Mouse (Mus musculus) splenic B cell, adult 2 months (primary cell): ENCODE measurements at regions not wholly inside any gene's neighbourhood (a gene's known extent, or its start where the extent isn't known, plus 50 kb on each side); places are given as distances from the start of the nearest gene placed in this dataset.

Source experiments
- DNase-seq: peaks from one replicate; pipeline ENCODE4 v3.0.0-alpha.2; 2011; ENCODE audit warnings: low read depth, low spot score
- H3K27me3 ChIP-seq: 2 replicates; pipeline ENCODE4 v1.6.1; 2012; ENCODE audit warnings: mild to moderate bottlenecking, low read length, moderate library complexity, mixed read lengths; ENCODE audit not compliant: control insufficient read depth, poor library complexity, insufficient read depth, severe bottlenecking
- H3K36me3 ChIP-seq: 2 replicates; pipeline ENCODE4 v1.6.1; 2012; ENCODE audit warnings: mild to moderate bottlenecking, low read length, moderate library complexity, mixed read lengths; ENCODE audit not compliant: control insufficient read depth, poor library complexity, insufficient read depth, severe bottlenecking

DNA sequence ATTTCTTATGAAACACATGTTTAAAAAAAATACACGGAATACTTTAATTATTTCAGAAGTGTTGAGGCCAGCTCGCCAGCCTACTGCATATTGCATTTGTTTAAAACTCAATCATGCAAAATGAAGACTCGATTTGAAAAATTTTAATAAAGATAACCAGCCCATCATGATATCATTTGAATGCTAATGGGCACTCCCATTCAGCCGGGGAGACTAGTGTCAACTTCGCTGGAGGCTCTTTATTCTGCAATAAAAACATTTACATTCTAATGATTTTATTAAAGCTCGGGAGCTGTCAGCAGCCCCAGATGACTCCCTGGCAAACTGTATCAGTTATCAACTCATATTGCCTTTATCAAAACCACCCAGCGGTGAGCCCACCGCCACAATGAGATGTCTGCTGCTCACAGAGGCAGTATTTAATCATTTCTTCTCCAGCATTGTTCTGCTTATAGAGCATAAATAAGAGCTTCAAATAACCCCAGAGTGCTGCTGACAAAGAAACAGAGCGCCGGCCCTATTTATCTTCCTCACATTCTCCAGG lies 287.4 kb downstream of the Irx1 start:
- no peak for DNase-seq
- Histone ChIP-seq H3K27me3 (no peaks in the 10 kb centered on the region), H3K36me3 (no peaks in the 10 kb centered on the region)

DNA sequence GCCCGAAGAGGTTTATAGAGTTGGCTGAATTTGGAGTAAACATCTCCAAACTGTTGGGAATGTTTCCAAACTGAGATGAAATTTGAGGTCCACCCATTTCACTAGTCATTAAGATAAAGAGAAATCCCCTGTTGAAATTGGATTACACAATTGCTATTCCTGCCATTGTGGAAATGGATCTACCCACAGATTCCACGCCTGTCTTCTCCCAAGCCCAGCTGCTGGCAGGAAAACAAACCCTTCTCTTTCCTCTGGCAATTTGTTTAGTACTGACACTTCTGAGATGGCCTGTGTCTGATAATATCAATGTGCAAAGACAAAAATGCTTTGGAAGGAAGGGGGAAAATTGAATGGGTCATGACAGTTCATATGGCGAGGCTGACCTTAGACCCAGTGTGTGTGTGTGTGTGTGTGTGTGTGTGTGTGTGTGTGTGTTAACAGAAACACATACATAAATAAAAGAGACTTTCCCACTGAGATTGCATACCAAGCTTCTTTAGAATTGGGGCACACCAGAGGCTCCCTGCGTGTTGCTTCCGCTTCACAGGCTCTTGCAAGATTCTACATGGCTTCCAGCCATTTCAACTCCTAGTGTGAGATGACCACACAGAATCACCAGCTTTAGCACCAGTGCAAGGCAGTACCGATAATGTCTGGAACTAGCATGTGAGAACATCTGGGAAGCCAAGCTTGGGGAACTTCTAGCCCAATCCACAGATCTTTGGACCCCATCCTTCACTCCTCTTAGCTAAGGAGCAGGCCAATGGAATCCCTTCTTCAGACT lies 293.4 kb downstream of the Irx1 start:
- H3K27me3 ChIP-seq, result no peaks in the 10 kb centered on the region
- DNase-seq, result no peak
- H3K36me3 ChIP-seq, result no peaks in the 10 kb centered on the region

DNA sequence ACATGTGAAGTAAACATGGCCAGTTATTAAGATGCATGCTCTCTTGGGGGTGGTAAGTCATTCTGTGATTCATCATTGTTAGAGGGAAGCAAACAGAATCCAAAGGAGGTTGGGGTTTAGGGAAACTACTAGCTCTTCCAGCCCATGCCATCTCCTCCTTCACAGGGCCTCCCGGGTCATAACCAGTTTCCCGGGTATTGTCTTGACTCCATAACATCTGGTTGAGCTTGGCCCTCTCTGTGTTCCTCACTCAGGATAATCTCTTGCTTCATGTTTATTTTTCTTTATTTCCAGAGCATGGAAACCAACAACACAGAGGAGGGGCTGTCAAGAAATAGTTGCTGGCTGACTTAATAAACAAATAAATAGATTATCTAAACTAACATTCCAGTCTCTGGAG lies 295.3 kb downstream of the Irx1 start:
- DNase-seq, result no peak
- Histone ChIP-seq H3K36me3 (no peaks in the 10 kb centered on the region), H3K27me3 (no peaks in the 10 kb centered on the region)

DNA sequence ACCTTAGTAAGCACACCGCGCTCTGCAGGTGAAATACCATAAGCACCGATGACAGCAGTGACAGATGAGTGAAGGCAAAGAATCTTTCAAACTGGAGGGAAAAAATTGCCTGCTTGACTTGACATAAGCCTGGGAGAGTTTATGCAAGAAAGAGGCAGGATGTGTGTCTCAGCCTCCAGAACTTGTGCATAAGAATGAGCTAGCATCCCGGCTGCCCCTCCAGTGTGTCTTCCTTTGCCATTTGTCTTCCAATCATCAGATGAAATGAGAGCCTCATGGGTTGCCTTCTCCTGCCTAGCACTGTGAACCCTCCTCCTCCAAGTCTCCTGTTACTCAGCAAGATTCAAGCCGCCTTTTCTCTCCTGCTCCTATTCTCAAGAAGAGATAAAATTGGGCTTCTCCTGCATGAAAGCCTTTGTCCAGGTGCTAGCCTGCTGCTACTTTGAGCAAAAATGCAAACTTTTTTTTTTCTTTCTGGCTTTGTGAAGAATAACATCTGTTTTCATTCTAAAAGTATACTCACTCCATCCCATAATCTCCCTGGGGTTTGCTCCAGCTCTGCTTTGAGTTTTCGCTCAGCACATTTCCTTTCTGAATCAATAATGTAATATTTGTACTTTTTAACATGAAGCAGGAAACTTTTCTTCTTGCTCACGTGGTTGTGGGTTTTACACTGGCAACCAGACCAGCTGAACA lies 298.2 kb downstream of the Irx1 start:
- no peak for DNase-seq
- H3K27me3 ChIP-seq, result no peaks in the 10 kb centered on the region
- no peaks in the 10 kb centered on the region for H3K36me3 ChIP-seq

DNA sequence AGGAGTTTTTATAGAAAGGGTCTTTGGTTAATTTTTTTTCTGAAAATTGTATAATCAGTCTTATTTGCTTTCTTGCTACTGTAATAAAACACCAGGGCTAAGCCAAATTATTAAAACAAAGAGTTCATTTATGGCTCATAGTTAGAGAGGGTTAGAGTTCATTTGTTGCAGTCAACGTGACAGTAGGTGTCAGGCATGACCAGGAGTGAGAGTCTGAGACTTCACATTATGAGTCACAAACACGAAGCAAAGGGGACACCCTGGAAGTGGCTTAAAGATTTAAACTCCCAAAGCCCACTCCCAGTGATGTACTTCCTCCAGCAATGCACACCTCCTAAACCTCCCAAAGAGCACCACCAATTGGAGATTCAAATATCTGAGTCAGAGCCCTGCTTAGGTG lies 305.6 kb downstream of the Irx1 start:
- Histone ChIP-seq H3K36me3 (no peaks in the 10 kb centered on the region), H3K27me3 (no peaks in the 10 kb centered on the region)
- no peak for DNase-seq

DNA sequence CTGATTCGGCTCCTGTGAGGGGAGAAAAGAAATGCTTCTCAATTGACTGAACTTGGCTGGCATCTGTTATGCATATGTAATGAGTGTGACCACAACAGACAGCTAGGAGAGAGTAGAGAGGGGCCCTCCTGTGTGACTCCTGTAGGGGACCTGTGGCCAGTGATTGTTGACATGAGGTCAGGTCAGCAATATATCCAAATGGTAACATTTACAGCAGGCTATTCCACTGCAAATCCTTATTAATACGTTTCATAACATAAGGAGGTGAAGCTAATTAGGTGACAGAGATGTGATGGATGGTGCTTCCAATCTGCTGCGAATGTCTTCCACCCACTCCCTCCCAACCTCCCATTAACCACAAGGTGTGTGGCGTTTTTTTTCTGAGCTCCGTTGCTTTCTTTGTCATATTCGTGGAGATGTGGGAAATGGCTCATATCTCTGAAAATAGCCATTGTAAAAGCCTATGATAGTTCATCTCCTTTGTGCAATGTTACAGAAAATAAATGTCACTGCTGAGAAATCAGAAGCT lies 309.5 kb downstream of the Irx1 start:
- DNase-seq, result no peak
- Histone ChIP-seq H3K36me3 (no peaks in the 10 kb centered on the region), H3K27me3 (no peaks in the 10 kb centered on the region)

DNA sequence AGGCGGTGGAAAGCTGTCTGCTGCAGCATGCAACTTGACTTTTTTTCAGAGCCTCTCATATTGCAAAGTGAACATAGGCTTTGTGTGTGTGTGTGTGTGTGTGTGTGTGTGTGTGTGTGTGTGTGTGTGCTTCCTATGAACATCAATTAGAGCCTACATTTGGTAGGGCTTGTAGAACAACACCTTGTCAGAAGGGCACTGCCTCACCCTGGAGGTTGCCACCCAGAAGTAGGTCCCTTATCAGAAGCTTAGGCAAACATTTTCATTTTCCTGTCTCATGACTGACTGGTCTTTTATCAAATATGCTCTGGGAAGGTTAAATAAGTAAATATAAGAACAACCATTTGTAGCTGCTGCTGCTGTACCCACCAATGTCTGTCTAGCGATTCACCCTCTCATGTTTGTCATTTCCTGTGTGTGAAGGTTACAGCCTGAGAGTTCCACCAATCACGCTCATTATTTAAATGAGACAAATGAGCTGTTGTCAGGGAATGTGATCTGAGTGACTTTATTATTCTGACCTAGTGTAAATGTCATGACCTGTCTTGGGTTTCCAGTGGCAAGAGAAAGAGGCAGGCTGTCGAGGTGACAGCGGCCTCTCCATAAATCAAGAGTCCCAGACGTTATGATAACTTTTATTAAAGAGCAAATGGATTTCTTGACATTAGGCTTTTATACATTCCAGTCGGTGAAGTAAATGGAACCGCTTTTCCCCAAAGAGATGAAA lies 310.1 kb downstream of the Irx1 start:
- DNase-seq, result no peak
- no peaks in the 10 kb centered on the region for H3K36me3 ChIP-seq
- no peaks in the 10 kb centered on the region for H3K27me3 ChIP-seq

DNA sequence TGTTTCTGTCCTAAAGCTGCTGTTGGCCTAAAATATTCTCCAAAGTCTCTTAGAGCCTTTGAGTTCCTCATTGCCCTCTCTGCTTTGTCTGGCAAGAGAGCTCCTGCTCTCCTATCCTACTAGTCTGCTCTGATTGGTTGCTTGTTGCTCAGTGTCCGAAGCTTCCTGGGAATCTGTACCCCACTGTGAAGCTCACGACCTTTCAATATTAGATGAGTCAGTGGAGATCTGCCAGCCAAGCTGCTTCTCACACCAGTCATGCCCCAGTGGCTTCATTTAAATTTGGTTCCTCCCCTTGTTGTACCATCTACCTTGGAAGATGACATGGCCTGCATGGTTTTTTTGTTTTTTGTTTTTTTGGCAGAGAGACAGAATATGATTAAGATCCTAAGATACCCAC lies 313.6 kb downstream of the Irx1 start:
- no peaks in the 10 kb centered on the region for H3K27me3 ChIP-seq
- DNase-seq, result no peak
- H3K36me3 ChIP-seq, result no peaks in the 10 kb centered on the region

DNA sequence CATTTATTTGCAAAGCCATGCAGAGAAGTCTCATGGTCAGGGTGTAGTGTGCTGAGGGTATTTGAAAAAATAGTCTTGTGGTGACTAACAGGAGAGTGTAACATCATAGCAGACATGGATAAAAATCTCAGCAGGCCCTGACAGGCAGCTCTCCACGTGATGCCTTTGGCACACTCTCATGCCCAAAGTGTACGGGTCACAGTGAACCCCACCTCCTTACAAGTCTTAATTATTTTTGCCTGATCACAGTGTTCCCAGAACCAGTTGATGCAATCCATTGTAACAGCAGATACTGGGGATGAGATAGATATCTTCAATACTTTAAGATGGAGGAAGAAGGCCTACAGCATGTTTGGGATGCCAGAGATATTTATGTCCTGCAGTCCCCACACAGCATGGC lies 314.5 kb downstream of the Irx1 start:
- H3K27me3 ChIP-seq, result no peaks in the 10 kb centered on the region
- DNase-seq, result no peak
- H3K36me3 ChIP-seq, result no peaks in the 10 kb centered on the region

DNA sequence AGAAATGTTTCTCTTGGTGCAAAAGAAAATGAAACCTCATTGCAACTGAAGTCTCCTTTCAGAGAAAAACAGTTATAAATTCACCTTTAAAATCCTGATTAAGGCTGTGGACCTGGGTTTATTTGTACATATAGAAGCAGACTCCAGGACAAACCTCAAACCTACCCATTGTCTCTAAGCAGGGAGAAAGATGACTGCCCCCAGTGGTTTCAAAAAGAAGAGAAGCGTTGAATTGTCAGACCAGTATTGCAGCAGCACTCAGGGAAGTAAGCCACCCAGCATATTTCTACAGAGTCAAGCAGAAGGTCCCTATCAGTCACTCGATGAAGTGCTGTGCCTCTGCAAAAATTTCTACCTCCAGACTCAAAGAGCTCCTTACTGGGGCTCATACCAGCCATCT lies 332.1 kb downstream of the Irx1 start:
- Histone ChIP-seq H3K27me3 (no peaks in the 10 kb centered on the region), H3K36me3 (no peaks in the 10 kb centered on the region)
- DNase-seq, result no peak

DNA sequence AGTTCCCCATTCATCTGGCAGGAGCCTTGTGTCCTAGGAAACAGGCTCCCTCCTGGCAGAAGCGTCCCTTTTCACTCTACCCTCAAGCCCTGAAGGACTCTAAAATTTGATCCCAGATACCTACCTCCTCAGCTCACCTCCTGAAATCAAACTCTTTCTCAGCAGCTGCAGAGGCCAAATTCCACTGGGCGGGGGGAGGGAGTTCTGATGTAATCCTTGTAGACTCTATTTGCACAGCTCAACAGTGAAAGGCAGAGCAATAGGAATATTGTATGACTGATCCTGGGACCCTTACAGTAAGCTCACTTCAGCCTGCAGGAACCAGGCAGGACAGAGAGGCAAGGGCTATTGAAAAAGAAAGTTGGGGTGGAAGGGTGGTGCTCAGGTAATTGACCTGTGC lies 346.3 kb downstream of the Irx1 start:
- no peak for DNase-seq
- no peaks in the 10 kb centered on the region for H3K36me3 ChIP-seq
- H3K27me3 ChIP-seq, result no peaks in the 10 kb centered on the region

DNA sequence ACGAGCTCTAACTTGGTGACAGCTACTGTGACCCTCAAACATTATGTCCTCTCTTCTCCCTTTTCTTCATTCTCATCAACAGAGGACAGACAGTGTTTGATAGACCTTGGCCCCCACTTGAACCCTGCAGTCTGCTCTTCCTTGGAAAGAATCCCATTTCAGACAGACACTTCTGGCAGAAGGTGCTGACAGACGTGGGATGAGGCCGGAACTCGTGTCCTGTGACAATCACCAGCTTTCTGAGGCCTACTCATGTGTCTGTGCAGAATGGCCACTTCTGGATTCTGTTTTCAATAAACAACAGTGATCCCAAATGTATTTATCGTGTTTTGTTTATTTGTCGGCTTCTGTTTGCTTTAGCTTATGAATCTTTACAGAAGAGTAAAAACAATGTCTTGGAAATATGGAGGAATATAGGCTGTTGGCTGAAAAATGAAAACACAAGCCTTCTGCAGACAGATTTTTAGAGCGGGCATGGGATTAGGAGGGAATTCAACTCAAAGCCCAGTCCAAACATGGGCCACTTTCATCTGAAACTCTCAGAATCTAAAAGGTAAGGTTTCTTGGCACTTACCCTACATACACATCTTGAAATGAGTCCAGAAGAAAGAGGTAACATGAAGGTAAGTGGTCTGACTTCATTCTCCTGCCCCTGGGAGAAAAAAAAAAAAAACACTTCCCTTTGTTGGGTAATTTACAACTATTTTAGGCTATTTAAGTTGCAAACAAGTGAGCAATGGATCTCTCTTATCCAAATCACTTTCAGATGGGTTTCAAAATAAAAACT lies 350.9 kb downstream of the Irx1 start:
- no peak for DNase-seq
- Histone ChIP-seq H3K36me3 (no peaks in the 10 kb centered on the region), H3K27me3 (no peaks in the 10 kb centered on the region)

DNA sequence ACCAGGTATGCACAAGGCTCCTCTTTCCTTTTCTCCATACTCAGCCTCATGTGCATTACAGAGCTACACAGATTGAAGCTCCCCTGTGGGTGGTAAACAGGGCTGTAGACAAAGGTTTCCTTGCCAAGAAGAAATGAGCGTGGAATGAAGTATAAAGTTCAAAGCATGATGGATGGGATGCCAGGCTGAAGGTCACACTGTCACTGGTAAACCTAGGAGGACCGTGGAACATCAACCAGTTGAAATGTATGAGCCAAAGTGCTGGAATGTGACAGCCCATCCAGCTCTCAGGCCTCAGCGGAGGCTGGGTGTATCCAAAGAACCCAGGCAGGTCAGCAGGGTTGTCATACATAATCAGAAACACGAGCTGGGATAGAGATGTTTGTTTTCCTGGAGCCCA lies 381.0 kb downstream of the Irx1 start:
- Histone ChIP-seq H3K27me3 (no peaks in the 10 kb centered on the region), H3K36me3 (no peaks in the 10 kb centered on the region)
- DNase-seq, result no peak

DNA sequence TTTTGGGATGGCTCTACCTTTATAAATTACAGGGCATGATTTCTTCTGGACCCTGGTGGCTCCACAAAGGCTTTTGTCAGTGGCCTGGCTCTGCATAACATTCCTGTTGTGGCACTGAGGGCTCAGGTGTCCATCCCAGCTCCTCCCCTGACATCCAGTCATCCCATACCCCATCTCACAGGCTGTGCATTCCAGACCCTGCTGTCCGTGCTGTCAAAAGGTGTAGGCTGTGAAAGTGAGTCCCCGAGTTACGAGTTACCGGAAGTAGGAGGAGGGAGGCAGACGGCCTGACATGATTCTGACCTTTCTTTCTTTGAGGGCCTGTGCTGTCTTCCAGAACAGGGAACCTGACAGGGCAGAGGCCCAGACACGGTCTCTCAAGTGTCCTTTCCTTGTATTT lies 397.6 kb downstream of the Irx1 start:
- H3K27me3 ChIP-seq, result no peaks in the 10 kb centered on the region
- no peaks in the 10 kb centered on the region for H3K36me3 ChIP-seq
- no peak for DNase-seq
